Mouse (Mus musculus) liver, postnatal 0 days (tissue): ENCODE measurements around the gene Mcur1.

Source experiments
- CTCF ChIP-seq: sonication (generic); IDR thresholded peaks from 2 replicates; pipeline ENCODE4 v1.5.1; 2016; ENCODE audit warnings: antibody characterized with exemption, low read depth
- EP300 ChIP-seq: IDR thresholded peaks from 2 replicates; pipeline ENCODE4 v1.6.1; 2016; ENCODE audit warnings: antibody characterized with exemption, low read depth, mild to moderate bottlenecking

DNA sequence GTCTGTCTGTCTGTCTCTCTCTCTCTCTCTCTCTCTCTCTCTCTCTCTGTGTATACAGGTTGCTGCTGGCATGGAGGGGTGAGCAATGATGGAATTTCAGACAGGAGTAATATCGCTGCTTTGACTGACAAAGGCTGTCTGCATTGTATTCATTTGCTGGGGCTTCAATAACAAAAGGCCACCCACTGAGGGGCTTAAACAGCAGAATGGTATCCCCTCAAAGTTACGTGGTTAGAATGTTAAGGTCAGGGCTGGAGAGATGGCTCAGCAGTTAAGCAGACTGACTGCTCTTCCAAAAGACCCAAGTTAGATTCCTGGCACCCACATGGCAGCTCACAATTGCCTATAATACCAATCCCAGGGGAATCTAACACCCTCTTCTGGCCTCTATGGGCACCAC is 25.3 kb upstream of the Mcur1 start:
- TF ChIP-seq CTCF (no peak), EP300 (no peak)
